Mouse (Mus musculus) urinary bladder, postnatal 0 days (tissue): Measurements from ENCODE around the gene Gm9639. TPM values are rescaled to one million over a fixed set of nuclear protein-coding genes. Genes with fewer than 3 reads are reported as not detected.

Experiments used
- polyA plus RNA-seq: library from polyadenylated mRNA; unstranded; fragments of >200 nt; fragmentation: Nextera tagmentation; extraction: Ambion mirVana; gene quantifications from 2 replicates; pipeline ENCODE4 v1.2.1, GENCODE M21; 2015

The Gm9639 gene
- not detected in 2 replicates for polyA plus RNA-seq

DNA sequence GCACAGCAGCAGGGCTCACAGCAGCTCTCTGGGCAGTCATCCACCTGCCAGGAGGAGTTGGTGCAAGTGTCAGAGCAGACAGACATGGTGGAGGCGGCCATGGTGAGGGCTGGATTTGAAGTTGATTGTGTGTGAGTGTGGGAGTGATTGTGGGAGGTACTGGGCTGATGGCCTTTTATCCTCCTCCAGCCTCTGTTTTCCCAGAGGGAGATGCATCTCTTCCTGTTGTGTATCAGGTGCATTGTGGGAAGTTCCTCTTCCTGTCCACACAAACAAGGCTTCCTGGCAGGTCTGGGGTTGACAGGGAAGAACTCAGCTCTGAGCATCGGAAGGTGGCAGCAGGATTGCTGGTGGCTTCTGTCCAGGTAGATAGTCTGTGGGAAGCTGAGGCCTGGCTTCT, at the start of gene Gm9639:
Gm9639 (minus strand) TSS at position 101 of the 400 bp plus-strand sequence.

DNA sequence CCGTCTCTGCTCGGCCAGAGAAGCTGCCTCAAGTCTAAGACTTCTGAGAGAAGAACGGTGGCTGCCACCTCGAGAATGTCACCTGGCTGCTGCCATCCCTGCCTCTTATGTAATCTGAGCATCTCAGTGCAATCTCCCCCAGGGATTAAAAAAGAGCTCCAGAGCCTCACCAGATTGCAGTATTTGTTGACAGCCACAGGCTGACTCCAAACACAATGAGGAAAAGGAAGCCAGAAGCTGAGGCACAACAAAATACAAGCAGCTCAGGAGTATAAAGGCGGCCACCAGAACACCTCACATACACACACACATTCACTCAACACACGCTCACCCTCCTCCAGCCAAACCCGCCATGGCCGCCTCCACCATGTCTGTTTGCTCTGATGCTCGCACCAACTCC, 40.8 kb upstream of the Gm9639 start, which contains the start of gene Krtap10-10:
Krtap10-10 (plus strand) TSS at position 301 of the 400 bp plus-strand sequence.

DNA sequence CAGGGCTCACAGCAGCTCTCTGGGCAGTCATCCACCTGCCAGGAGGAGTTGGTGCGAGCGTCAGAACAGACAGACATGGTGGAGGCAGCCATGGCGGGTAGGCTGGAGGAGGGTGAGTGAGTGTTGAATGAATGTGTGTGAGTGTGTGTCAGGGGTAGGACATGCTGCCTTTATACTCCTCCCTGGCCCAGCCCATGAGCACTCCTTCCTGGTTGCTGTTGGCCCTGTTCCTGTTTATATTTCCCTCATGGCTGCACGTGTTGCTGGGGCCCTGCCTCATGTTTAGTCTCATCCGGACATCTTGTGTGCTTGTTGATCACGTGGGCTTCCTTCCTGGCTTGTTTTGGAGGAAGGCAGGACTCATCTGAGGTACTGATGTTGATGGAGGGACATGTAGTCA, 32.1 kb upstream of the Gm9639 start, which contains the start of gene Krtap10-4:
Krtap10-4 (minus strand) TSS at position 145 of the 400 bp plus-strand sequence.

GRCm38 (mm10) chr10:77814382-77814781, 19.5 kb upstream of the Gm9639 start, which contains the start of gene Gm2696:
Gene Gm2696 (plus strand): TSS chr10:77814682.

GRCm38 (mm10) chr10:77811743-77812142, 16.9 kb upstream of the Gm9639 start, which contains the start of gene Gm9507:
Gene Gm9507 (minus strand): TSS chr10:77811843.

DNA sequence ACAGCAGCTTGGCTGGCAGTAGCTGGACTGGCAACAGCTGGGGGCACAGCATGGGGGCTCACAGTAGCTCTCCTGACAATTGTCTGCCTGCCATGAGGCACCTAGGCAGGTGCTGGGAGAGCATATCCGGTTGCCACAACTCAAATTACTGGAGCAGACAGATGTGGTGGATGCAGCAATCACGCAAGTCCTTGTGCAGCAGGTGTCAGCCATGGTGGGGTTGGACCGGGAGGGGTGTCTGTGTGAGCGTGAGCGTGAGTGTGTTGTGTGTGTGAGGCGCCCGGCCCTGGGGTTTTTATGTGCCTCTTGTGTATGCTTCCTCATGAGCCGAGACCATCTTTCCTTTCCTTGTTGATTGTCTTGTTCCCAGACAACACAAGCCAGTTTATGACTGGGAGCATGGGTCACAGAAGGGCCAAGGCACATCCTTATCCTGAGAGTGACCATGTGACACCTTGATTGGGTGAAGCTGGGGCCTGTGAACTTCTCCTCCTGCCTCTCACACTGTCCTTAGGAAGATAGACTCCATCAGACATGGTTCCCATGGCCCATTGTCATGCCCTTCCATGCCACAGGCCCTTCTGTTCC, 4.1 kb upstream of the Gm9639 start, which contains the start of gene Gm19668:
Gm19668 (minus strand) TSS at position 213 of the 588 bp plus-strand sequence.

DNA sequence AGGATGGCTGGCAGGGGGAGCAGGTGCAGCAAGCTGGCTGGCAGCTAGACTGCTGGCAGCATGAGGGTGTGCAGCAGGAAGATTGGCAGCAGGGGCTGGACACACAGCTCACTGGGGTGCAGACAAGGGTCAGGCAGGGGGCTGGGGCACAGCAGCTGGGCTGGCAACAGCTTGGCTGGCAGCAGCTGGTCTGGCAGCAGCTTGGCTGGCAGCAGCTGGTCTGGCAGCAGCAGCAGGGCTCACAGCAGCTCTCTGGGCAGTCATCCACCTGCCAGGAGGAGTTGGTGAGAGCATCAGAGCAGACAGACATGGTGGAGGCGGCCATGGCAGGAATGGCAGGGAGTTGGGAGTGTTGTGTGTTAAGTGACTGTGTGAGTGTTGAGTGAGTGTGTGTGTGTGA, 7.0 kb downstream of the Gm9639 start, which contains the start of gene Gm7137:
Gm7137 (minus strand) TSS at position 325 of the 400 bp plus-strand sequence.

DNA sequence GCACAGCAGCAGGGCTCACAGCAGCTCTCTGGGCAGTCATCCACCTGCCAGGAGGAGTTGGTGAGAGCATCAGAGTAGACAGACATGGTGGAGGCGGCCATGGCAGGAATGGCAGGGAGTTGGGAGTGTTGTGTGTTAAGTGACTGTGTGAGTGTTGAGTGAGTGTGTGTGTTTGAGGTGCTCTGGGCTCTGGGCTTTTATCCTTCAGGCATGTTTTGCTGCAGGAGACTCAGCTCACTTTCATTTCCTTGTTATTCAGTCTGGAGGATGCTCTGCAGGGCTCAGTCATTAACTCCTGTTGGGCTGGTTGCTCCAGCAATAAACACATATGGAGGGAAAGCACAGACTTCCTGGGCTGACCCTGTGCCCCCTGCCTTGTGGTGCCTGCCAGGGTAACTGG, 12.4 kb downstream of the Gm9639 start, which contains the start of gene Gm3250:
Gm3250 (minus strand) TSS at position 101 of the 400 bp plus-strand sequence.

GRCm38 (mm10) chr10:77776844-77777243, 18.0 kb downstream of the Gm9639 start, which contains the start of gene Gm7138:
Gene Gm7138 (minus strand): TSS chr10:77776944.

GRCm38 (mm10) chr10:77771225-77771624, 23.7 kb downstream of the Gm9639 start, which contains the start of gene Gm3238:
Gene Gm3238 (minus strand): TSS chr10:77771325.

DNA sequence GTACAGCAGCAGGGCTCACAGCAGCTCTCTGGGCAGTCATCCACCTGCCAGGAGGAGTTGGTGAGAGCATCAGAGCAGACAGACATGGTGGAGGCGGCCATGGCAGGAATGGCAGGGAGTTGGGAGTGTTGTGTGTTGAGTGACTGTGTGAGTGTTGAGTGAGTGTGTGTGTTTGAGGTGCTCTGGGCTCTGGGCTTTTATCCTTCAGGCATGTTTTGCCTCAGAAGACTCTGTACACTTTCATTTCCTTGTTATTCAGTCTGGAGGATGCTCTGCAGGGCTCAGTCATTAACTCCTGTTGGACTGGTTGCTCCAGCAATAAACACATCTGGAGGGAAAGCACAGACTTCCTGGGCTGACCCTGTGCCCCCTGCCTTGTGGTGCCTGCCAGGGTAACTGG, 35.3 kb downstream of the Gm9639 start, which contains the start of gene Gm3233:
Gm3233 (minus strand) TSS at position 101 of the 400 bp plus-strand sequence.

GRCm38 (mm10) chr10:77751254-77751653, 43.6 kb downstream of the Gm9639 start, which contains the start of gene Gm9736:
Gene Gm9736 (minus strand): TSS chr10:77751354.

Other genes starting within 250 kb of the Gm9639 start
- gene Pttg1ip, start 213.4 kb downstream of the Gm9639 start, polyA plus RNA-seq, result 150 and 154 TPM in 2 replicates
- gene Sumo3, start 189.0 kb downstream of the Gm9639 start, polyA plus RNA-seq, result 184 and 190 TPM in 2 replicates
- 5.7 and 21.3 TPM in 2 replicates for gene Gm49325, start 188.9 kb downstream of the Gm9639 start, polyA plus RNA-seq
- 59.0 and 62.6 TPM in 2 replicates for gene Ube2g2, start 172.8 kb downstream of the Gm9639 start, polyA plus RNA-seq
- gene Tspear, start 108.5 kb downstream of the Gm9639 start, polyA plus RNA-seq, result 0.39 and 0.67 TPM in 2 replicates
- not detected in 2 replicates for gene Gm19402, start 104.3 kb downstream of the Gm9639 start, polyA plus RNA-seq
- gene Gm9508, start 97.8 kb downstream of the Gm9639 start, polyA plus RNA-seq, result not detected in 2 replicates
- gene Gm10272, start 88.5 kb downstream of the Gm9639 start, polyA plus RNA-seq, result not detected in 2 replicates
- gene Gm10024, start 83.6 kb downstream of the Gm9639 start, polyA plus RNA-seq, result not detected in 2 replicates
- not detected in 2 replicates for gene Gm10142, start 79.3 kb downstream of the Gm9639 start, polyA plus RNA-seq
- not detected in 2 replicates for gene Krtap12-1, start 74.5 kb downstream of the Gm9639 start, polyA plus RNA-seq
- gene Gm10100, start 68.6 kb downstream of the Gm9639 start, polyA plus RNA-seq, result not detected in 2 replicates
- gene Gm18596, start 52.4 kb downstream of the Gm9639 start, polyA plus RNA-seq, result not detected in 2 replicates
- not detected in 2 replicates for gene Gm9736, start 43.7 kb downstream of the Gm9639 start, polyA plus RNA-seq
- gene Gm3233, start 35.4 kb downstream of the Gm9639 start, polyA plus RNA-seq, result not detected in 2 replicates
- gene Gm3238, start 23.8 kb downstream of the Gm9639 start, polyA plus RNA-seq, result not detected in 2 replicates
- gene Gm7138, start 18.1 kb downstream of the Gm9639 start, polyA plus RNA-seq, result not detected in 2 replicates
- not detected in 2 replicates for gene Gm3250, start 12.5 kb downstream of the Gm9639 start, polyA plus RNA-seq
- gene Gm7137, start 6.9 kb downstream of the Gm9639 start, polyA plus RNA-seq, result not detected in 2 replicates
- not detected in 2 replicates for gene Gm19668, start 4.1 kb upstream of the Gm9639 start, polyA plus RNA-seq
- not detected in 2 replicates for gene Gm9507, start 16.8 kb upstream of the Gm9639 start, polyA plus RNA-seq
- gene Gm2696, start 19.6 kb upstream of the Gm9639 start, polyA plus RNA-seq, result not detected in 2 replicates
- gene Krtap10-4, start 32.0 kb upstream of the Gm9639 start, polyA plus RNA-seq, result not detected in 2 replicates
- not detected in 2 replicates for gene Krtap10-10, start 40.9 kb upstream of the Gm9639 start, polyA plus RNA-seq
- gene Gm36176, start 51.7 kb upstream of the Gm9639 start, polyA plus RNA-seq, result not detected in 2 replicates
- gene Gm10318, start 57.8 kb upstream of the Gm9639 start, polyA plus RNA-seq, result not detected in 2 replicates
- not detected in 2 replicates for gene Gm3285, start 66.9 kb upstream of the Gm9639 start, polyA plus RNA-seq
- gene Lrrc3, start 107.5 kb upstream of the Gm9639 start, polyA plus RNA-seq, result 7.1 and 7.6 TPM in 2 replicates
- 0.27 and 0.58 TPM in 2 replicates for gene Trpm2, start 175.5 kb upstream of the Gm9639 start, polyA plus RNA-seq
- 14.8 and 17.2 TPM in 2 replicates for gene 1810043G02Rik, start 183.4 kb upstream of the Gm9639 start, polyA plus RNA-seq
- 83.0 and 103 TPM in 2 replicates for gene Pfkl, start 215.0 kb upstream of the Gm9639 start, polyA plus RNA-seq
- 8.0 and 8.3 TPM in 2 replicates for gene Dnmt3l, start 246.9 kb upstream of the Gm9639 start, polyA plus RNA-seq
- 0.53 and 0.64 TPM in 2 replicates for gene Aire, start 248.5 kb upstream of the Gm9639 start, polyA plus RNA-seq